Mouse (Mus musculus): ENCODE results near the gene Olfr1008.
"Not testable (repeated sequence)": the region's sequence is repeated elsewhere in the genome, so short reads cannot be mapped to it uniquely, and the experiment has no call there.

DNA sequence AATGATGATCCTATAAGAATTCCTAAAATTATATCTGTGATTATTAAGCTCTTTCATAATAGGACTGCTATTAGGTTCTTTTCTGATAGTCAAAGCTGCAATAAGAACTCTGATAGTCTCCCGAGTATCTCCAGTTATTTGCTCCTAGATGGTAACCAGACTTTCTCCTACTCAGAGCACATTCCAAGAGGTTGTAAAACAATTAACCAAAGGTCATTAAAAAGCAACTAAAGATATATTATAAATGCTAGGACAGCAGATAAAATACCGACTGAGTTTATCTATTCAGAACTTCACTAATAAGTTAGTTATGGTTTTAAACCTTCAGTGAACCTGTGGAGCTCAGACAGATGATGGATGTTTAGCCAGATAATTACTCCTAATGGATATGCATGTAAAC lies 21.4 kb downstream of the Olfr1008 start:
- not testable (repeated sequence) for TF ChIP-seq CTCF, EP300 (IDR thresholded peaks at IDR 0.05; ENCODE audit: low read depth)

Measured in heart, postnatal 0 days (tissue).